Mouse (Mus musculus) neural tube, embryonic 12.5 days (tissue): ENCODE measurements around the gene Agbl1. TPM values are rescaled to one million over a fixed set of nuclear protein-coding genes. Genes with fewer than 3 reads are reported as not detected.
"Not testable (repeated sequence)": the region's sequence is repeated elsewhere in the genome, so short reads cannot be mapped to it uniquely, and the experiment has no call there.

Experiments
- ATAC-seq: fragments of 200-750 bp; cut with Nextera tagmentation; 2 replicates; pipeline ENCODE4 v1.8.0; 2017; ENCODE audit warnings: low read depth, mild to moderate bottlenecking, moderate TSS enrichment, moderate library complexity; ENCODE audit not compliant: low FRiP score
- H3K27ac ChIP-seq: fragments of 300-500 bp; sonication (generic); 2 replicates; pipeline ENCODE4 v1.5.1; 2016
- H3K27me3 ChIP-seq: fragments of 300-500 bp; sonication (generic); replicated peaks from 2 replicates; pipeline ENCODE4 v1.6.1; 2016; ENCODE audit warnings: mild to moderate bottlenecking
- H3K36me3 ChIP-seq: fragments of 300-500 bp; sonication (generic); 2 replicates; pipeline ENCODE4 v1.6.1; 2016; ENCODE audit warnings: mild to moderate bottlenecking
- H3K4me1 ChIP-seq: fragments of 300-500 bp; sonication (generic); 2 replicates; pipeline ENCODE4 v1.6.1; 2016
- H3K4me2 ChIP-seq: fragments of 300-500 bp; sonication (generic); replicated peaks from 2 replicates; pipeline ENCODE4 v1.6.1; 2016; ENCODE audit warnings: mild to moderate bottlenecking
- H3K4me3 ChIP-seq: fragments of 300-500 bp; sonication (generic); 2 replicates; pipeline ENCODE4 v1.5.1; 2016
- H3K9ac ChIP-seq: fragments of 300-500 bp; sonication (generic); 2 replicates; pipeline ENCODE4 v1.6.1; 2016; ENCODE audit warnings: mild to moderate bottlenecking
- H3K9me3 ChIP-seq: fragments of 300-500 bp; sonication (generic); 2 replicates; pipeline ENCODE4 v1.6.1; 2016; ENCODE audit warnings: mild to moderate bottlenecking
- WGBS: fragments of 180-500 bp; shearing (Covaris S2); methylation state at CpG from one replicate; pipeline ENCODE4 v1.1.7; 2016; 5-methylcytosine and 5-hydroxymethylcytosine counted together
- polyA plus RNA-seq: library from polyadenylated mRNA; unstranded; fragments of >200 nt; fragmentation: Nextera tagmentation; extraction: Ambion mirVana; gene quantifications from 2 replicates; pipeline ENCODE4 v1.2.1, GENCODE M21; 2016

Gene Agbl1
- 0.10 and 0.16 TPM in 2 replicates for polyA plus RNA-seq

DNA sequence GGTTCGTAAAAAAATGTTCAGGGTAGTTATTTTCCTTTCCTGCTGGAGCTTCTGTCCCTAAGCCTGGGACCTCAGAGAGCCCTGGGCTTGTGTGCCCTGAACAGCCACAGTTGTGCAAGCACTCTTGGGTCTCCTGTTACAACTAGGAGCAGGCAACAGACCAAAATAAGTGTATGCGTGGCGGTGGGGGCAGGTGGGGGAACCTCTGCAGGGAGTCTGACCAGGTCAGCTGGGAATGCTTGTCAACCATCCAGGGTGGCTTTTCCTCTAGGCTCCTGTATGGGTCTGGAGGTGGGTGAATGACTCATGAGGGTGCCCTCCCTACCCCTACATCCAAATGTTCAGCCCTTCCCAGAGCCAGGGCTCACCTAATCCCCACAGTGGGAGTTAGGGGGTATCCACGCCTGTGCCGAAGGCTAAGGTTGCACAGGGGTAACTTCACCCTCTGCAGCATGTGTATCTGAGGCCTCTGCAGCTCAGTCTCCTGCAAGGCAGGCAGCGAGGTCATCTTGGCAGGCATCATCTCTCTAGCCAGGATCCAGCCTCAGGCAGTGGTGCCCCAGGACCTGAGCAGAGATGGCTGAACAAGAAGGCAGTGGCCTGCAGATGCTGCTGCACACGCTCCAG, at the start of gene Agbl1:
Gene Agbl1, plus strand, starts transcription at position 577 of the 627 bp plus-strand sequence.
- Histone ChIP-seq H3K27me3 (no peaks in the 10 kb centered on the region), H3K4me3 (no peak within 1 kb of the TSS), H3K9me3 (no peaks in the 10 kb centered on the region), H3K4me2 (no peak within 1 kb of the TSS), H3K4me1 (no peaks in the 10 kb centered on the region), H3K9ac (no peak within 1 kb of the TSS), H3K27ac (no peak within 1 kb of the TSS), H3K36me3 (no peaks in the 10 kb centered on the region)
- WGBS = 58% methylated on average over 7 of the region's 7 CpGs
- no peak for ATAC-seq

DNA sequence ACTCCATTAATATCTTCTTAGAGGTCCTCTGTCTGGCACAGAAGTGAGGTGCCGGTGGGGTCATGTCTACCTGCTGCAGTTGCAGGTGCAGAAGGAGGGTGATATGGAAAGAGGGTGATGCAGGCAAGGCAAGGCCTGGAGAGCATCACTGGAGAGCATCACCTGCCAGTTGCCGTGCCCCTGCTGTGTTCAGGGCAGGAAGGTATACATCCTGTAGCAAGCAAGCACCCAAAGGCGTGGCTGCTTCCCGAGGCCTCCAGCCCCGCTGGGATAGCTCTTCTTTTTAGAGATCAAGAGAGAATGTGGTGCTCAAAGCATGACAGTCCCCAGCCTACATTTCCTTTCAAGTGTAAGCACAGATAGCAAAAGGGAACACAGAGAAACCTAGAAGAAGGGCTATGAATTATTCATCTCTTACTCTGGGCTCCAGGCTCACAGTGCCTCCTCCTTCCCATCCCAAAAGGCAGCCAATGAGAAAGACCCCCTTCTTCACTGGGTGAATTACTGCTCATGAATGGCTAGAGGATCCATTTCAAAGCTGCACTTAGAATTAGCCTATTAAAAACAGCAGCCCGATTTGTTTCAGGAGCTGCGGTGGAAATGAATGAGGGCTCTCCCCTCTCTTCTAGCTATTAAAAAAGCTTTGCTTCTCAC, 44.6 kb upstream of the Agbl1 start:
- Histone ChIP-seq H3K4me3 (no peak overlapping the region), H3K36me3 (no peaks in the 10 kb centered on the region), H3K27ac (peak overlapping the region; percentile 62; the same call in 1 of the 2 replicates), H3K4me2 (peak overlapping the region; percentile 44), H3K4me1 (peaks cover 19% of the 10 kb centered on the region), H3K9ac (no peak overlapping the region), H3K27me3 (no peaks in the 10 kb centered on the region), H3K9me3 (no peaks in the 10 kb centered on the region)
- peak; percentile 98 for ATAC-seq
- WGBS = 16% methylated on average over 7 of the region's 7 CpGs

DNA sequence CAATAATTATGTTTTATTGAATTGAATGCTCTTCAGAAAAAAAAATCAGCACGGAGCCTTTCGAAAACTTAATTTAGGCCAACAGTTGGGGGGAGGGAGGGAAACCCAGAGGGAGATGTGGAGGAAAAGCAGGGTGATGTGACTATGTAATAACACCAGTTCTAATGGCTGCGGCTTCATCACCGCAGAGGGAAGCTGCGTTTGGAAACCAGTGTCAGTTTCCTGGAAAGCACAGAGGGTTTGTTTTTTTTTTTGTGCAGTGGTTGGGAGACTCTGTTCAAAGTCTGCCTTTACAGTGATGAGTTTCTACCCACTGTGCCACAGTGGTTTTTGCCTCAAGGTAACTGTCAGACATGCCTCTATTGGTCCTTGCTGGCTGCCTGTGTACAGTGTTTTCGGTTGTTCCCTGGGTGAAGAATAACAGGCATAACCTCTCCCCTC, 44.0 kb upstream of the Agbl1 start:
- Histone ChIP-seq H3K4me3 (no peak overlapping the region), H3K4me1 (peaks cover 19% of the 10 kb centered on the region), H3K36me3 (no peaks in the 10 kb centered on the region), H3K27ac (0 out of 2 replicates have a peak overlapping the region, but pooled peaks have one; percentile 12), H3K27me3 (no peaks in the 10 kb centered on the region), H3K4me2 (peak overlapping the region; percentile 44), H3K9me3 (no peaks in the 10 kb centered on the region), H3K9ac (no peak overlapping the region)
- WGBS = 12% methylated on average over 6 of the region's 6 CpGs
- peak; percentile 62; the same call in 1 of the 2 replicates for ATAC-seq

DNA sequence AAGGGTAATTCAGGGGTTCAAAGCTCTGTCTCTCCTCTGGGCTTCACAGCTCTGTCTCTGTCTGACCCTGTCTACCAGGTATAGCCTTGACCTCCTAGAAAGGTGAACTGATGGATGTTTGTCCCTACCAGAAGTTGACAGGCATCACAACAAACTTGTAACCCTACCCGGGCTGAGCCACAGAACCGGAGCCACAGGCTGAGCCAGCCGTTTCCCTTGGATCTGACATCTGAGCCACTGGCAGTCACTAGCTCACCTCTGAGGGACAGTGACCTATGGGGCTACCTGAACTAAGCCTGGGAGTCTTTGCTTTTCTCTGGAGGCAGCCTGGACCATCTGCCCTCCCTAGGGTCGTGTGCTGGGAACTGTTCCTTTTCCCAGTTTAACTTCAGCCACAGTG, 11.1 kb upstream of the Agbl1 start:
- H3K4me2 ChIP-seq = no peak overlapping the region
- no peak overlapping the region for H3K27ac ChIP-seq
- no peaks in the 10 kb centered on the region for H3K36me3 ChIP-seq
- H3K27me3 ChIP-seq = no peaks in the 10 kb centered on the region
- H3K4me3 ChIP-seq = no peak overlapping the region
- H3K9me3 ChIP-seq = no peaks in the 10 kb centered on the region
- 78% methylated on average over 4 of the region's 4 CpGs for WGBS
- H3K9ac ChIP-seq = no peak overlapping the region
- no peaks in the 10 kb centered on the region for H3K4me1 ChIP-seq
- ATAC-seq = no peak

DNA sequence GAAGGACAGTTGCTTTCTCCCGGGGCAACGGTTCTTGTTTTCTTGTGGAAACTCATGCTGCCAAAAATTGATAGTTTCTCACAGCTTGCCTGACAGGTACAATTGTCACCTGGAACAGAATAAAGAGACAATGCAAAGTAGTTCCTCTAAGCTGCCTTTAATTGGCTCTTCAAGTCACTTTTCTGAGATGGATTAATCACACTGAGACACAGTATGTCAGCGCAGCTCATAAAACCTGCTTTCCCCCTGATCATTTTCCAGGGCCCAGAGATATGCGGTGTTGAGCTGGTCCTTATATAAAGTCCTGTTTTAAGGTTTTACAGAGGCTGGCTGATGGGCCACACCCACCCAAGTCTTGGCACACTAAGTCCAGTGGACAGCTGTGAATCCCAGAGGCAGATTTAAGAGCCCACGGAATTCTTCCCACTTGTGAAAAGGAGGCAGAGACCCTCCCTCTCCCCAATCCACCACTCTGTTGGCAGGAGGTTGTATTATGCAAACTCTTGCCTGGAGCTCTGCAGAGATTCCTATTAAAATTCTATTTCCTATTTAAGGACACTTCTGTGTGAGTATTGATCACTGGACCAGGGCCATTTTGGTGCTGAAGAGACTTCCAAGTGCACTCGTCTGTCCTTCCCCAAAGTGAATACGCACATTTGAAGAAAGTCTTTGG, 9.8 kb upstream of the Agbl1 start:
- no peak for ATAC-seq
- H3K4me1 ChIP-seq = no peaks in the 10 kb centered on the region
- 78% methylated on average over 7 of the region's 7 CpGs for WGBS

DNA sequence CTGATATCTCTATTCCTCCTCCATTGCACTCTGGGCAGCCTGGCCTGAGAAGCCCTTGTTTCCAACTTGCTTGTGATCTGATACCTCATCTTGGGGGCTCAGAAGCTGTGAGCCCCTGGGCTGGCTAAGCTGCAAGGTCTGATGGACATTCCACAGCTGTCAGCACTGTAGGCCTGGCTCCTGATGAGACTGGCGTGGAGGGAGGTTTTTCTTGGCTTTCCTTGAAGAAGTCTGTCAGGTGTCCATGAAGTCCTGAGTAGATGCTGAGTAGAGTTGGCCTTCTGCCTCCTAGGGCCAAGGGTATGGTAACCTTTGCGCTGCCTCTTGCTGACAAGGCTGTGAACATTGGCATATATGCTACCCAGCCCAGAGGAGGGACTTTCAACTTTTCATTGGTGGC, 7.0 kb upstream of the Agbl1 start:
- Histone ChIP-seq H3K9me3 (no peaks in the 10 kb centered on the region), H3K27ac (no peak overlapping the region), H3K4me3 (no peak overlapping the region), H3K36me3 (no peaks in the 10 kb centered on the region), H3K27me3 (no peaks in the 10 kb centered on the region), H3K4me1 (no peaks in the 10 kb centered on the region), H3K9ac (no peak overlapping the region), H3K4me2 (no peak overlapping the region)
- WGBS = 92% methylated on average over 2 of the region's 2 CpGs
- ATAC-seq = no peak

More for the DNA sequence above, 9.8 kb upstream of the Agbl1 start:
- H3K27ac ChIP-seq = no peak overlapping the region
- H3K36me3 ChIP-seq = no peaks in the 10 kb centered on the region
- H3K4me2 ChIP-seq = no peak overlapping the region
- no peaks in the 10 kb centered on the region for H3K9me3 ChIP-seq
- H3K4me3 ChIP-seq = no peak overlapping the region
- H3K9ac ChIP-seq = no peak overlapping the region
- H3K27me3 ChIP-seq = no peaks in the 10 kb centered on the region

DNA sequence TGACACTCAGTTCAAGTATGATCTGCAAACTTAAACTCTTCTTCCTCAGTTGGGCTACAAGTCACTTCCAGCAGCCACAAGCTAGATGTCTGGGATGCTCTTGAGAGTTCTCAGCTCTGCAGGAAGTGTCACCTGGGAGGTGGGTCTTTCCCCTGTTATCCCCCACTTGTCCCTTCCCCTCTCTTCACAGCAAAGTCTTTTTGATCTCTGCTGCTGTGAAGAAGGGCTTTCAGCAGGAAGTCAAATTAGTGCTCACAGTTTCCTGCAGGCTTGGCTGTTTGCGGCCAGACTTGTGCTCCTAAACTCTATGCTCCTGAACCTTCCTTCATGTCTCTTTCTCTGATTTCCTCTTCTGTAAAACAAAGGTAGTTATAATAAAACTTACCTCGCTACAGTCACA, 806 bp upstream of the Agbl1 start:
- WGBS = 31% methylated on average over 2 of the region's 2 CpGs
- no peaks in the 10 kb centered on the region for H3K4me1 ChIP-seq
- H3K27me3 ChIP-seq = no peaks in the 10 kb centered on the region
- no peak overlapping the region for H3K4me2 ChIP-seq
- H3K9me3 ChIP-seq = no peaks in the 10 kb centered on the region
- no peak overlapping the region for H3K27ac ChIP-seq
- no peak overlapping the region for H3K9ac ChIP-seq
- no peak for ATAC-seq
- H3K36me3 ChIP-seq = no peaks in the 10 kb centered on the region
- no peak overlapping the region for H3K4me3 ChIP-seq

DNA sequence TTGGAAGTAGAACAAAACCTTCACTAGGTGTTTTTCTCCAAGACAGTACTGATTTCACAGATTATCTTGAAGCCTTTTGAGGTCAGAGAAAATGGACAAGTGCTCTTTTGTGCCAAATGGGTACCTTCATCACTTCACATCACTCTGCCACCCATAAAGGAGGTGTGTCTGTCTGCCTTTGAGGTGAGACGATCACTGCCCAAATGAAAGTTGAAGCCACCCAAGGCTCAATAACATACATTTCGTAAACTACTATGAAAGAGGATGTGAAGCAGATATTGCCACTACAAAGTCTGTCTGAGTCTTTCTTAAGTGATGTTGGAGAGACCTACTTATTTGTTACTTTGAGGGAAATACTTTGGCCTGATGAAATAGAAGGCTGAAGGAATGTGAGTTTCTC, 4.6 kb downstream of the Agbl1 start:
- Histone ChIP-seq H3K27ac (no peak overlapping the region), H3K9me3 (no peaks in the 10 kb centered on the region), H3K27me3 (no peaks in the 10 kb centered on the region), H3K36me3 (no peaks in the 10 kb centered on the region), H3K9ac (no peak overlapping the region), H3K4me1 (no peaks in the 10 kb centered on the region), H3K4me3 (no peak overlapping the region), H3K4me2 (no peak overlapping the region)
- no peak for ATAC-seq
- 73% methylated on average over 2 of the region's 2 CpGs for WGBS

DNA sequence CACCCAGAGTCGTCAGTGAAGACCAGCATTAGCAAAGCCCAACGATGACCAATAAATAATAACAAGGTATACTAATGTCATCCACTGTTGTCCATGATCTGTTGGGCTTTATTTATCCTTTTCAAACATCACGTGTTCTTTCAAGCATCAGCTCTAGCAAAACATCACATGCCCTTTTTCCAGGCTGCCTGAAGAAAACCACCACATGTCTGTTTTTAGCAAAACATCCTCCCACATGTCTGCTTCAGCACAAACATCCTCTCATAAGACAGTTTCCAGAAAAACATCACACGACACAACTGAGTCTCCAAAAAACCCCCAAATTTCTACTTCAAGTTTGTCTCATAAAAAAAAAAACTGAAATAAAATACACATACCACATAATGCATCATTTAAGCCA, 7.8 kb downstream of the Agbl1 start:
- Histone ChIP-seq H3K4me2 (no peak overlapping the region), H3K27me3 (no peaks in the 10 kb centered on the region), H3K36me3 (no peaks in the 10 kb centered on the region), H3K4me1 (no peaks in the 10 kb centered on the region), H3K4me3 (no peak overlapping the region), H3K9me3 (no peaks in the 10 kb centered on the region), H3K27ac (no peak overlapping the region), H3K9ac (no peak overlapping the region)
- no peak for ATAC-seq
- 84% methylated on average over 4 of the region's 4 CpGs for WGBS

DNA sequence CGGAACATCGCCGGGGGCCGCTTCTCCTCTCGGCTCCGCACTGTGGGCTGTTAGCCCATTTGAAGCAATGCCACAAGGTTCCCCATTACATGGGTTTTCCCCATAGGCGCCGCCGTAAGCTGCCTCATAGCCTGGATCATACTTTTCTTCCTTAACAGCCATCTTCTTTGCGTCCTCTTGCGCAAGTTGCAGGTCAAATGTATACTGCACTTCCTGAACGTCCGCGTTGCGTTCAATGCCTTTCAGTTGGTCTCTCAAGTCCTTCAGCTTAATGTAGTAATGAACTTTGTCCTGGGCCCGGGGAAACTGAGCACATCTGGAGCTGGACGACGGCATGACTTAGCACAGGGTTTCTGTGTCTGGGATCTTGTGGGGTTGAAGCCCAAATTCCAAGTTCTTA, 15.2 kb downstream of the Agbl1 start:
- not testable (repeated sequence) for H3K27me3 ChIP-seq, H3K27ac ChIP-seq, H3K4me2 ChIP-seq, ATAC-seq, H3K36me3 ChIP-seq, H3K4me3 ChIP-seq, H3K9ac ChIP-seq, H3K9me3 ChIP-seq, H3K4me1 ChIP-seq
- WGBS = 96% methylated on average over 18 of the region's 18 CpGs

DNA sequence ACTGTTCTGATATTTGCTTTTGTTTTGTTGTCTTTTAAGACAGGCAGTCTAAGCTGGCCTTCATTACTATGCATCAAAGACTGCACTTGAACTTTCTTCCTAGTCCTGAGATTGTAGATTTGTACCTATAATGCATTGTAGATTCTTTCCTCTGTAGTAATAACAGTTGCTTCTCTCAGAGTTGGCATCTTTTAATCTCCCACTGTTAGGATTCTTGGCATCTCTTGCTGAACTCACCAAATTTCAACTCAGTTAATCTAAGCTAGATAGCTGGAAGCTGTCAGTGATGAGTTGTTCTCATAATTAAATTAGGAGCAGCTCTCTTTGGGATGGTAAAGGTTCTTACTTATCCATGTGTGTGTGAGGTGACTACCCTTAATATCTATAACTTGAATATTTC, 45.4 kb downstream of the Agbl1 start:
- no peak for ATAC-seq
- no peaks in the 10 kb centered on the region for H3K27me3 ChIP-seq
- no peaks in the 10 kb centered on the region for H3K36me3 ChIP-seq
- H3K9me3 ChIP-seq = no peaks in the 10 kb centered on the region
- H3K4me2 ChIP-seq = no peak overlapping the region
- H3K9ac ChIP-seq = no peak overlapping the region
- H3K27ac ChIP-seq = no peak overlapping the region
- H3K4me3 ChIP-seq = no peak overlapping the region
- H3K4me1 ChIP-seq = no peaks in the 10 kb centered on the region

DNA sequence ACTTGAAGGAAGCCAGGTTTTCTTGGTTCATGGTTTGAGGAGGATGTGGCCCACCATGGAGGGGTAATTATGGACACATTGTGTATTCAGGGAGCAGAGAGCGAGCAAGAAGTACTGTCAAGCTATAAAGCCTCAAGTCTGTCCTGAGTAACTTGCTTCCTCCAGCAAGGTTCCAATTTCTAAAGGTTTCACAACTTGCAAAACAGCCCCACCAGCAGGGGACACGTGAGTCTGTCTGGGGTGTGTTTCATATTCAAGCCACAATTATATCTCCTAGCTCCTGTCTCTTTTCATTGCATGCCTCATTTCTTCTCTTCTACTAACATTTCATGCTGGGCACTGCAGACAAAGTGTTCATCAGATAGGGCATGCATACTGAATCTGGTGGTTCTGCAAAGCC, 53.1 kb downstream of the Agbl1 start:
- no peaks in the 10 kb centered on the region for H3K9me3 ChIP-seq
- no peak overlapping the region for H3K4me2 ChIP-seq
- WGBS = 39% methylated on average over 2 of the region's 2 CpGs
- no peaks in the 10 kb centered on the region for H3K36me3 ChIP-seq
- ATAC-seq = no peak
- H3K9ac ChIP-seq = no peak overlapping the region
- no peaks in the 10 kb centered on the region for H3K27me3 ChIP-seq
- no peaks in the 10 kb centered on the region for H3K4me1 ChIP-seq
- H3K4me3 ChIP-seq = no peak overlapping the region
- no peak overlapping the region for H3K27ac ChIP-seq
